Mouse (Mus musculus) liver, embryonic 12.5 days (tissue): ENCODE measurements around the gene Ttc4. TPM values are rescaled to one million over a fixed set of nuclear protein-coding genes. Genes with fewer than 3 reads are reported as not detected.

Experiments
- ATAC-seq: fragments of 200-750 bp; cut with Nextera tagmentation; 2 replicates; pipeline ENCODE4 v1.8.0; 2017; ENCODE audit warnings: moderate number of reproducible peaks, mild to moderate bottlenecking, moderate library complexity
- H3K27ac ChIP-seq: fragments of 300-500 bp; sonication (generic); 2 replicates; pipeline ENCODE4 v1.5.1; 2016; ENCODE audit warnings: mild to moderate bottlenecking
- H3K27me3 ChIP-seq: fragments of 300-500 bp; sonication (generic); replicated peaks from 2 replicates; pipeline ENCODE4 v1.6.1; 2016; ENCODE audit warnings: mild to moderate bottlenecking, moderate library complexity
- H3K36me3 ChIP-seq: fragments of 300-500 bp; sonication (generic); 2 replicates; pipeline ENCODE4 v1.6.1; 2016; ENCODE audit warnings: mild to moderate bottlenecking, moderate library complexity
- H3K4me1 ChIP-seq: fragments of 300-500 bp; sonication (generic); 2 replicates; pipeline ENCODE4 v1.6.1; 2016
- H3K4me2 ChIP-seq: fragments of 300-500 bp; sonication (generic); 2 replicates; pipeline ENCODE4 v1.6.1; 2016; ENCODE audit warnings: mild to moderate bottlenecking, moderate library complexity
- H3K4me3 ChIP-seq: fragments of 300-500 bp; sonication (generic); 2 replicates; pipeline ENCODE4 v1.5.1; 2016; ENCODE audit warnings: mild to moderate bottlenecking, moderate library complexity
- H3K9ac ChIP-seq: fragments of 300-500 bp; sonication (generic); 2 replicates; pipeline ENCODE4 v1.6.1; 2016; ENCODE audit warnings: mild to moderate bottlenecking, moderate library complexity
- H3K9me3 ChIP-seq: fragments of 300-500 bp; sonication (generic); replicated peaks from 2 replicates; pipeline ENCODE4 v1.6.1; 2016; ENCODE audit warnings: mild to moderate bottlenecking, moderate library complexity
- WGBS: fragments of 180-500 bp; shearing (Covaris S2); methylation state at CpG from one replicate; pipeline ENCODE4 v1.1.7; 2016; ENCODE audit not compliant: insufficient replicate concordance; 5-methylcytosine and 5-hydroxymethylcytosine counted together
- polyA plus RNA-seq: library from polyadenylated mRNA; unstranded; fragments of >200 nt; fragmentation: Nextera tagmentation; extraction: Ambion mirVana; gene quantifications from 2 replicates; pipeline ENCODE4 v1.2.1, GENCODE M21; 2016

Ttc4 gene
- polyA plus RNA-seq, 1 experiment from 2014 or later, result 48.6 TPM

- 67% methylated on average over 6 of the region's 6 CpGs for WGBS
- H3K27ac ChIP-seq, result no peak overlapping the region
- no peak overlapping the region for H3K9ac ChIP-seq
- no peaks in the 10 kb centered on the region for H3K36me3 ChIP-seq
- no peak overlapping the region for H3K4me3 ChIP-seq
- H3K4me2 ChIP-seq, result no peak overlapping the region
- peaks cover 13% of the 10 kb centered on the region for H3K4me1 ChIP-seq
- no peaks in the 10 kb centered on the region for H3K9me3 ChIP-seq
- no peak for ATAC-seq
- H3K27me3 ChIP-seq, result peaks cover 37% of the 10 kb centered on the region
These were observed 31.6 kb downstream of the Ttc4 start for GRCm38 (mm10) chr4:106647137-106647536.

GRCm38 (mm10) chr4:106645797-106646196, 32.9 kb downstream of the Ttc4 start:
- H3K9me3 ChIP-seq, result no peaks in the 10 kb centered on the region
- 65% methylated on average over 5 of the region's 5 CpGs for WGBS
- no peak overlapping the region for H3K4me3 ChIP-seq
- peaks cover 4% of the 10 kb centered on the region; the same call in 1 of the 2 replicates for H3K4me1 ChIP-seq
- ATAC-seq, result no peak
- no peaks in the 10 kb centered on the region for H3K36me3 ChIP-seq
- H3K27me3 ChIP-seq, result peaks cover 37% of the 10 kb centered on the region
- no peak overlapping the region for H3K9ac ChIP-seq
- no peak overlapping the region for H3K27ac ChIP-seq
- H3K4me2 ChIP-seq, result no peak overlapping the region

- no peaks in the 10 kb centered on the region for H3K9me3 ChIP-seq
- no peaks in the 10 kb centered on the region for H3K4me1 ChIP-seq
- 54% methylated on average over 6 of the region's 6 CpGs for WGBS
- no peak overlapping the region for H3K27ac ChIP-seq
- H3K4me2 ChIP-seq, result no peak overlapping the region
- no peak for ATAC-seq
- H3K27me3 ChIP-seq, result peaks cover 37% of the 10 kb centered on the region
- no peaks in the 10 kb centered on the region for H3K36me3 ChIP-seq
- H3K9ac ChIP-seq, result no peak overlapping the region
- H3K4me3 ChIP-seq, result no peak overlapping the region
These were observed 34.5 kb downstream of the Ttc4 start for GRCm38 (mm10) chr4:106644218-106644610.

- Histone ChIP-seq H3K9ac (no peak overlapping the region), H3K27ac (no peak overlapping the region), H3K4me1 (no peaks in the 10 kb centered on the region), H3K4me2 (no peak overlapping the region), H3K36me3 (no peaks in the 10 kb centered on the region), H3K9me3 (no peaks in the 10 kb centered on the region), H3K4me3 (no peak overlapping the region), H3K27me3 (peaks cover 32% of the 10 kb centered on the region; the same call in 1 of the 2 replicates)
- no peak for ATAC-seq
- whole genome bisulfite sequencing, result 23% methylated on average over 8 of the region's 8 CpGs
These were observed 35.1 kb downstream of the Ttc4 start for GRCm38 (mm10) chr4:106643483-106644217.

GRCm38 (mm10) chr4:106634086-106634479, 44.7 kb downstream of the Ttc4 start:
- Histone ChIP-seq H3K36me3 (no peaks in the 10 kb centered on the region), H3K9me3 (no peaks in the 10 kb centered on the region), H3K27me3 (peaks cover 43% of the 10 kb centered on the region), H3K27ac (no peak overlapping the region), H3K4me3 (no peak overlapping the region), H3K4me2 (no peak overlapping the region), H3K4me1 (no peaks in the 10 kb centered on the region), H3K9ac (no peak overlapping the region)
- 40% methylated on average over 9 of the region's 9 CpGs for WGBS
- ATAC-seq, result no peak

GRCm38 (mm10) chr4:106633281-106634085, 45.3 kb downstream of the Ttc4 start:
- ATAC-seq, result no peak
- H3K27ac ChIP-seq, result no peak overlapping the region

GRCm38 (mm10) chr4:106632313-106632712, 46.4 kb downstream of the Ttc4 start:
- H3K27ac ChIP-seq, result no peak overlapping the region
- WGBS, result 83% methylated on average over 1 of the region's 3 CpGs
- H3K36me3 ChIP-seq, result no peaks in the 10 kb centered on the region
- H3K4me1 ChIP-seq, result no peaks in the 10 kb centered on the region
- no peak overlapping the region for H3K9ac ChIP-seq
- H3K27me3 ChIP-seq, result peaks cover 46% of the 10 kb centered on the region
- no peak for ATAC-seq
- no peaks in the 10 kb centered on the region for H3K9me3 ChIP-seq
- no peak overlapping the region for H3K4me2 ChIP-seq
- H3K4me3 ChIP-seq, result no peak overlapping the region

More at GRCm38 (mm10) chr4:106633281-106634085, 45.3 kb downstream of the Ttc4 start:
- Histone ChIP-seq H3K9ac (no peak overlapping the region), H3K36me3 (no peaks in the 10 kb centered on the region), H3K4me2 (no peak overlapping the region), H3K4me1 (no peaks in the 10 kb centered on the region), H3K4me3 (no peak overlapping the region), H3K9me3 (no peaks in the 10 kb centered on the region), H3K27me3 (peaks cover 43% of the 10 kb centered on the region)
- WGBS, result 33% methylated on average over 8 of the region's 8 CpGs

GRCm38 (mm10) chr4:106630333-106631220, 48.2 kb downstream of the Ttc4 start:
- H3K27ac ChIP-seq, result no peak overlapping the region
- no peaks in the 10 kb centered on the region for H3K36me3 ChIP-seq
- H3K4me3 ChIP-seq, result no peak overlapping the region
- peaks cover 50% of the 10 kb centered on the region for H3K27me3 ChIP-seq
- no peak overlapping the region for H3K4me2 ChIP-seq
- no peaks in the 10 kb centered on the region for H3K4me1 ChIP-seq
- no peaks in the 10 kb centered on the region for H3K9me3 ChIP-seq
- no peak overlapping the region for H3K9ac ChIP-seq
- no peak for ATAC-seq
- 36% methylated on average over 14 of the region's 14 CpGs for WGBS

GRCm38 (mm10) chr4:106629374-106629773, 49.4 kb downstream of the Ttc4 start:
- H3K9me3 ChIP-seq, result no peaks in the 10 kb centered on the region
- H3K9ac ChIP-seq, result no peak overlapping the region
- H3K27ac ChIP-seq, result no peak overlapping the region
- H3K4me1 ChIP-seq, result no peaks in the 10 kb centered on the region
- no peaks in the 10 kb centered on the region for H3K36me3 ChIP-seq
- no peak for ATAC-seq
- H3K27me3 ChIP-seq, result peaks cover 55% of the 10 kb centered on the region
- H3K4me3 ChIP-seq, result no peak overlapping the region
- 51% methylated on average over 5 of the region's 5 CpGs for WGBS
- H3K4me2 ChIP-seq, result no peak overlapping the region

GRCm38 (mm10) chr4:106628650-106629360, 49.9 kb downstream of the Ttc4 start:
- 25% methylated on average over 9 of the region's 9 CpGs for WGBS
- no peak overlapping the region for H3K27ac ChIP-seq
- ATAC-seq, result no peak; the same call in 1 of the 2 replicates
- H3K27me3 ChIP-seq, result peaks cover 61% of the 10 kb centered on the region
- H3K9me3 ChIP-seq, result no peaks in the 10 kb centered on the region
- H3K36me3 ChIP-seq, result no peaks in the 10 kb centered on the region
- H3K4me1 ChIP-seq, result no peaks in the 10 kb centered on the region
- H3K4me2 ChIP-seq, result no peak overlapping the region
- no peak overlapping the region for H3K4me3 ChIP-seq
- no peak overlapping the region for H3K9ac ChIP-seq

GRCm38 (mm10) chr4:106627809-106628208, 50.9 kb downstream of the Ttc4 start:
- Histone ChIP-seq H3K27me3 (peaks cover 67% of the 10 kb centered on the region), H3K4me1 (no peaks in the 10 kb centered on the region), H3K4me2 (no peak overlapping the region), H3K27ac (no peak overlapping the region), H3K9ac (no peak overlapping the region), H3K9me3 (no peaks in the 10 kb centered on the region), H3K36me3 (no peaks in the 10 kb centered on the region), H3K4me3 (no peak overlapping the region)
- WGBS, result 60% methylated on average over 5 of the region's 5 CpGs
- no peak for ATAC-seq
